Mouse (Mus musculus): ENCODE measurements around the gene Hoxc6.

DNA sequence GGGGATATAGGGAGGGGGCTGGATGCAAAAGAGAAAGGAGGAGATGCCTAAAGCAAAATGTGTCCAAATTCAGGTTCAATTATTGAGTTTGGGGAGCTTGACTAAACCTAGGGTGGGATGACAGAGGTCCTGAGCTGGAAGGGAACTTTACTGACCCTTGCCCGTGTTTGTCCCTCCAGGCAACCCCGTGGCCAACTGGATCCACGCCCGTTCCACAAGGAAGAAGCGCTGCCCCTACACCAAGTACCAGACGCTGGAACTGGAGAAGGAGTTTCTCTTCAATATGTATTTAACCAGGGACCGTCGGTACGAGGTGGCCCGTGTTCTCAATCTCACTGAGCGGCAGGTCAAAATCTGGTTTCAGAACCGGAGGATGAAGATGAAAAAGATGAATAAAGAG lies 14.3 kb upstream of the Hoxc6 start:
- TF ChIP-seq GATA1 (IDR thresholded peaks at IDR 0.05; ENCODE audit: low read length) (no peak), TAL1 (IDR thresholded peaks at IDR 0.05; ENCODE audit: low read length) (no peak)
